ENCODE assay signal across 12 mouse cellular contexts in the genomic region with DNA sequence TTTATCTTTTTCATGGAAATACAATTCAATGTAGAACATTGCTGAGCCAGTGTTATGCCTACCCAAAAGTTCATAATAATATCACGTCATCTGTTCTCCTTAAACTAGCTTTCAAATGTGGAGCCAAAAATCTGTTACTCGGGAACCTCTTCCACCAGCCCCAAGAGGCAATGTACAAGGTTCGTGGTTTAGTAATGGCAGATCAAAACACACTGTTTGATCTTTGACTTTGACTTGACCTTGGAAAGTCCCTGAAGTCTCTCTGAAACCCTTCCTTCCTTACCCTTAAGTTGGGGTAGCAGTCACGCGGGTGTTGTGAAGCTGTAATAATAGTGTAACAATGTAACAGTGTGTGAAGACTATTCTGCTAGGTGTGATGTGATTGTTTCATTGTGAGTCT.
DNase-seq lines count a peak whose midpoint lies in the region; ATAC-seq and TF ChIP-seq lines count a peak whose summit lies in the region.
"Had no signal": no experiment of that assay in that cellular context is flagged by ENCODE, and none has a peak within 500 bp of the region (broad histone marks: within the 10 kb centered on the region; RNA-seq: fewer than 3 reads in every experiment).

No protein-coding gene starts in this region.

- H3K79me2 ChIP-seq in heart, adult 2 months (replicated peaks; ENCODE audit: control insufficient read depth, insufficient read depth, low read length): peaks cover 21% of the 10 kb centered on the region

- no peaks in the 10 kb centered on the region for H3K9me3 ChIP-seq in kidney, embryonic 16.5 days (ENCODE audit: low read length)
- no peaks in the 10 kb centered on the region for H3K9me3 ChIP-seq in hindbrain, embryonic 13.5 days

- intact Hi-C loops in heart, adult 2 months (cut with DNase I): no loop called here

- H3K4me3 ChIP-seq in heart, adult 2 months: no peak overlapping the region
- H3K4me3 ChIP-seq in kidney, embryonic 16.5 days (ENCODE audit: low read length): no peak overlapping the region
- H3K4me3 ChIP-seq in hindbrain, embryonic 13.5 days: no peak overlapping the region

- DNase-seq in heart, adult 2 months: no peak
- DNase-seq in heart, adult 18-20 months: no peak
- no peak for DNase-seq in kidney, postnatal 14 days
- no peak for DNase-seq in cerebellum, adult 18-20 months
- DNase-seq: midbrain, embryonic 14.5 days; right cerebral cortex, postnatal 14 days; thymus, postnatal 36 days had no signal

- H3K4me2 ChIP-seq in kidney, embryonic 16.5 days (replicated peaks; ENCODE audit: low read depth, low read length): no peak overlapping the region
- no peak overlapping the region for H3K4me2 ChIP-seq in hindbrain, embryonic 13.5 days
- H3K4me2 ChIP-seq: hindbrain, embryonic 14.5 days had no signal

- no peak for TF ChIP-seq POLR2A in heart, adult 2 months (IDR thresholded peaks at IDR 0.05; ENCODE audit: insufficient read depth, low read depth, low read length)

- peak overlapping the region; percentile 74 for H3K27ac ChIP-seq in heart, adult 2 months
- H3K27ac ChIP-seq in kidney, embryonic 16.5 days (ENCODE audit: low read length): peak overlapping the region; percentile 37; the same call in 1 of the 2 replicates
- H3K27ac ChIP-seq in hindbrain, embryonic 13.5 days: no peak overlapping the region
- H3K27ac ChIP-seq: hindbrain, embryonic 14.5 days had no signal

- peak overlapping the region; percentile 35 for H3K9ac ChIP-seq in heart, adult 2 months (ENCODE audit: low read depth, low read length)
- no peak overlapping the region for H3K9ac ChIP-seq in kidney, embryonic 16.5 days (replicated peaks; ENCODE audit: low read length)
- no peak overlapping the region for H3K9ac ChIP-seq in hindbrain, embryonic 13.5 days
- H3K9ac ChIP-seq: hindbrain, embryonic 14.5 days had no signal

- no peak for TF ChIP-seq EP300 in heart, adult 2 months (IDR thresholded peaks at IDR 0.05; ENCODE audit: insufficient read depth, low read depth, low read length)

- H3K36me3 ChIP-seq in heart, adult 2 months (ENCODE audit: control insufficient read depth, insufficient read depth, low read length): peaks cover 44% of the 10 kb centered on the region
- no peaks in the 10 kb centered on the region for H3K36me3 ChIP-seq in kidney, embryonic 16.5 days (ENCODE audit: insufficient read depth, low read length)
- no peaks in the 10 kb centered on the region for H3K36me3 ChIP-seq in hindbrain, embryonic 13.5 days

- no peaks in the 10 kb centered on the region for H3K27me3 ChIP-seq in heart, adult 2 months (ENCODE audit: control insufficient read depth, insufficient read depth, low read length)
- no peaks in the 10 kb centered on the region for H3K27me3 ChIP-seq in kidney, embryonic 16.5 days (ENCODE audit: insufficient read depth, low read length)
- H3K27me3 ChIP-seq in hindbrain, embryonic 13.5 days: no peaks in the 10 kb centered on the region

- peaks cover 56% of the 10 kb centered on the region for H3K4me1 ChIP-seq in heart, adult 2 months (ENCODE audit: control insufficient read depth, insufficient read depth, low read length)
- H3K4me1 ChIP-seq in kidney, embryonic 16.5 days (ENCODE audit: insufficient read depth, low read length): peaks cover 54% of the 10 kb centered on the region
- H3K4me1 ChIP-seq in hindbrain, embryonic 13.5 days (replicated peaks): 0 out of 2 replicates have a peak, but pooled peaks cover 8% of the 10 kb centered on the region

- ATAC-seq in kidney, embryonic 16.5 days (ENCODE audit: low FRiP score, low TSS enrichment): no peak
- ATAC-seq in CD4-positive, CD25-positive, alpha-beta regulatory T cell, adult 4 months: peak; percentile 53
- peak; percentile 41 for ATAC-seq in inflammation-experienced regulatory T-cells, adult 6 months
- ATAC-seq in hindbrain, embryonic 13.5 days (ENCODE audit: low FRiP score): no peak

- no peak for TF ChIP-seq CTCF in heart, adult 2 months (IDR thresholded peaks at IDR 0.05)

- WGBS in heart, adult 2 months: 42% methylated on average over 5 of the region's 5 CpGs
- 42% methylated on average over 5 of the region's 5 CpGs for WGBS in kidney, embryonic 16.5 days
- 88% methylated on average over 5 of the region's 5 CpGs for WGBS in hindbrain, embryonic 13.5 days

Comparison
In these comparisons a context has a peak if more than half of its experiments do, and no peak if none do; other contexts are left out.
1. ATAC-seq: peak in CD4-positive, CD25-positive, alpha-beta regulatory T cell, adult 4 months (single experiment) and inflammation-experienced regulatory T-cells, adult 6 months (single experiment); none in kidney, embryonic 16.5 days (single experiment) and hindbrain, embryonic 13.5 days (single experiment).